Mouse (Mus musculus) limb, embryonic 15.5 days (tissue): ENCODE data around the gene Carmil3. TPM values are rescaled to one million over a fixed set of nuclear protein-coding genes. Genes with fewer than 3 reads are reported as not detected.

Experiments used
- ATAC-seq: fragments of 200-750 bp; cut with Nextera tagmentation; 2 replicates; pipeline ENCODE4 v1.8.0; 2017; ENCODE audit warnings: low read depth, moderate TSS enrichment; ENCODE audit not compliant: insufficient number of reproducible peaks, low FRiP score, low TSS enrichment
- H3K27ac ChIP-seq: fragments of 300-500 bp; sonication (generic); 2 replicates; pipeline ENCODE4 v1.5.1; 2015; ENCODE audit warnings: moderate library complexity, mild to moderate bottlenecking, inconsistent platforms
- H3K27me3 ChIP-seq: fragments of 300-500 bp; sonication (generic); 2 replicates; pipeline ENCODE4 v1.6.1; 2015; ENCODE audit warnings: inconsistent platforms
- H3K36me3 ChIP-seq: fragments of 300-500 bp; sonication (generic); 2 replicates; pipeline ENCODE4 v1.6.1; 2015; ENCODE audit warnings: inconsistent platforms
- H3K4me1 ChIP-seq: fragments of 300-500 bp; sonication (generic); 2 replicates; pipeline ENCODE4 v1.6.1; 2015; ENCODE audit warnings: inconsistent platforms
- H3K4me2 ChIP-seq: fragments of 300-500 bp; sonication (generic); 2 replicates; pipeline ENCODE4 v1.6.1; 2015; ENCODE audit warnings: mild to moderate bottlenecking, inconsistent platforms
- H3K4me3 ChIP-seq: fragments of 300-500 bp; sonication (generic); 2 replicates; pipeline ENCODE4 v1.5.1; 2015; ENCODE audit warnings: mild to moderate bottlenecking, inconsistent platforms
- H3K9ac ChIP-seq: fragments of 300-500 bp; sonication (generic); 2 replicates; pipeline ENCODE4 v1.6.1; 2015; ENCODE audit warnings: inconsistent platforms
- H3K9me3 ChIP-seq: fragments of 300-500 bp; sonication (generic); 2 replicates; pipeline ENCODE4 v1.6.1; 2016; ENCODE audit warnings: inconsistent platforms
- WGBS: fragments of 180-500 bp; shearing (Covaris S2); methylation state at CpG from one replicate; pipeline ENCODE4 v1.1.7; 2015; 5-methylcytosine and 5-hydroxymethylcytosine counted together
- polyA plus RNA-seq: library from polyadenylated mRNA; unstranded; fragments of >200 nt; fragmentation: Nextera tagmentation; extraction: Ambion mirVana; gene quantifications from 2 replicates; pipeline ENCODE4 v1.2.1, GENCODE M21; 2015

Gene Carmil3
- polyA plus RNA-seq, 1 experiment from 2014 or later, result 2.4 TPM

DNA sequence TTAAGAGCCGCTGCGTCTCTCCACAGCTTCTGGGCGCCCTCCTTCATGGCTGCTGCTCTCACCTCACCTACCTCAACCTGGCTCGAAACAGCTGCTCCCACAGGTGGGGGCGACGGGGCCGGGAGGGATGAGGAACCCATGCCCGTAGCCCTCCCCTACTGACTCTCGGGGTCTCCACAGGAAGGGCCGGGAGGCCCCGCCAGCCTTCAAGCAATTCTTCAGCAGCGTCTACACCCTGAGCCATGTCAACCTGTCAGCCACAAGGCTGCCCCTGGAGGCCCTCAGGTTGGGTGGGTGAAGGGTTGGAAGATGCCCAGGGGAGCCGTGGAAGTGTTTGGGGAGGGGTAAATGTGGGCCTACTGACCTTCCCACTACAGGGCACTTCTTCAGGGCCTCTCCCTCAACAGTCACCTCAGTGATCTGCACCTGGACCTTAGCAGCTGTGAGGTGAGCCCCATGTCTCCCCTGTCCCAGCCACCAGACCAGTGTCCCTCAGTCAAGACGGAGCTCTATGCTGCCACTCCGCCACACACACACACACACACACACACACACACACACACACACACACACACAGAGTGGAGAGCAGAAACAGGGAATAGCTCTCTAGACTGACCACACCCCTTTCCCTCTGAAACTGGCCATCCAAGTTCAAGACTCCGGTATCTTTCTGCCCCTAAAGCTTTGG, 6.5 kb downstream of the Carmil3 start:
- 61% methylated on average over 16 of the region's 16 CpGs for WGBS
- H3K9ac ChIP-seq, result no peak overlapping the region
- H3K27ac ChIP-seq, result no peak overlapping the region
- no peak for ATAC-seq
- no peak overlapping the region for H3K4me3 ChIP-seq
- H3K9me3 ChIP-seq, result no peaks in the 10 kb centered on the region
- H3K36me3 ChIP-seq, result no peaks in the 10 kb centered on the region
- H3K4me2 ChIP-seq, result no peak overlapping the region
- H3K4me1 ChIP-seq, result peaks cover 15% of the 10 kb centered on the region
- no peaks in the 10 kb centered on the region for H3K27me3 ChIP-seq

DNA sequence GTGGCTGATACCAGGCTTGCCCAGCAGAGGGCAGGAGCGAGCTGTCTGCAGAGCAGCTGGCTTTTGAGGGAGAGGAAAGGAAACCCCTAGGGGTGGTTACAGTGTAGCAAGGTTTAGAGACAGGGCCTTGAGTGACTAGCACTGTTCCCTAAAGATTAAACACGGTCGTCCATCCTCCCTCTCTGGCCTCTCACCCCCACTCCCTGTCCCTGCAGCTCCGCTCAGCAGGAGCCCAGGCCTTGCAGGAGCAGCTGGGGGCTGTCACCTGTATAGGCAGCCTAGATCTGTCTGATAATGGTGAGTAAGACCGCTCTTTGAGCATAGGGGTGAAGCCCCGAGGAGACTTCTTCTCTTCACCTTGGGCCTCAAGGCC, 7.0 kb downstream of the Carmil3 start:
- WGBS, result 32% methylated on average over 6 of the region's 6 CpGs
- Histone ChIP-seq H3K36me3 (no peaks in the 10 kb centered on the region), H3K4me2 (no peak overlapping the region), H3K27me3 (no peaks in the 10 kb centered on the region), H3K27ac (no peak overlapping the region), H3K4me3 (no peak overlapping the region), H3K9me3 (no peaks in the 10 kb centered on the region), H3K4me1 (peaks cover 10% of the 10 kb centered on the region), H3K9ac (no peak overlapping the region)
- no peak for ATAC-seq

DNA sequence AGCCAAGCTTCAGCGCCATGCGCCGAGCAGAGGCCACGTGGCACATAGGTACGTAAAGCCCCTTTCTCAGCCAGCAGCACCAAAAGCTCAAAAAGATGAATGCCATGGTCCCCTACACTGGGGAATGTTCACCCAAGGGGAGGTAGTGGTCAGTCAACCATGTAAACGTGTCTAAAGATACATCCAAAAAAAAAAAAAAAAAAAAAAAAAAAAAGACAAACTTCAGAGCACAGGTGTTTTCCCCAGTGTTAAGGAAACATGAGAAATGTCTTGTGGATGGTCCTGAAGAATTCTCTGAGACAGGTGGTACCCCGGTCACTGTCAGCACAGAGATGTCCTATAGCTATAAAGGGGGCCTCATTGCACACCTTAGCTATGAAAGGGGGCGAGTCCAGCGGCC, 15.2 kb downstream of the Carmil3 start:
- Histone ChIP-seq H3K9ac (no peak overlapping the region), H3K27me3 (0 out of 2 replicates have a peak, but pooled peaks cover 4% of the 10 kb centered on the region), H3K4me1 (peaks cover 7% of the 10 kb centered on the region), H3K4me2 (no peak overlapping the region), H3K9me3 (no peaks in the 10 kb centered on the region), H3K36me3 (no peaks in the 10 kb centered on the region), H3K27ac (no peak overlapping the region), H3K4me3 (no peak overlapping the region)
- ATAC-seq, result no peak
- 83% methylated on average over 9 of the region's 9 CpGs for WGBS

DNA sequence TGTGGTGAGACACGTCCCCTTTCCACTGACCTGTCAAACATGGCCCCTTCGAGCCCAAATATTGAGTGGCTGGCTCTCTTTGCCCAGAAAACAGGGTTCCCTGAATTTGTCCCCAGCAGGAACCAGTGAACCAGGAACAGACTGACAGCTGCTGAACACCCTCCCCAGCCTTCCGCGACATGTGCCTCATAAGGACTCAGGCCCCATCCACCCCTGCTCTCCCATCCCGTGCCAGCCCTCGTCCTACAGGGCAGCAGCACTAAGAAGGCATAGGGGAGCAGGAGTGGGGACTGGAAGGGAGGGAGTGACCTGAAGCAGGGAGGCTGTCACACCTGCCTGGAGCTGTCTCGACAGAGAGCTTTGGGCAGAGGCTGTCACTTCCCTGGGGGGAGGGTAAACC, 17.4 kb downstream of the Carmil3 start:
- no peaks in the 10 kb centered on the region for H3K9me3 ChIP-seq
- no peak overlapping the region for H3K9ac ChIP-seq
- no peak overlapping the region for H3K4me3 ChIP-seq
- no peak for ATAC-seq
- H3K27ac ChIP-seq, result no peak overlapping the region
- H3K4me1 ChIP-seq, result peaks cover 13% of the 10 kb centered on the region
- no peak overlapping the region for H3K4me2 ChIP-seq
- 48% methylated on average over 7 of the region's 7 CpGs for WGBS
- H3K27me3 ChIP-seq, result peaks cover 17% of the 10 kb centered on the region
- no peaks in the 10 kb centered on the region for H3K36me3 ChIP-seq

DNA sequence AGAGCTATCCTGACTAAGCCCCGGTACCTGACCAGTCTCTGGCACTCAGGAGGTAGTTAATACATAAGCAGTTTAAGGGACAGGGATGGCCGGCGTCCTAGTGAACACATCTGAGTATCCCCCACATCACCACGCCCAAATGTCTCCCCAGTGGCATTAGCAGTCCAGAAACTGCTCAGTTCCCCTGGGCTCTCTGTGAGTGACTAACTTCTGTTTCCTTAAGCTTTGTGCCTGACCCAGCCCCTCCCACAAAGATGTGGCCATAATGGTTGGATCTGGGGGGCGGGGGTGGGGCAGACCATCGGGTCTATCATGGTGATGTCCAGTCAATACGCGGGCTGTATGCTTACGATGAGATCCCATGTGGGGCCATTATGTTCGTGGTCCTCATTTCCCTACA, 19.1 kb downstream of the Carmil3 start:
- 80% methylated on average over 10 of the region's 10 CpGs for WGBS
- ATAC-seq, result no peak

DNA sequence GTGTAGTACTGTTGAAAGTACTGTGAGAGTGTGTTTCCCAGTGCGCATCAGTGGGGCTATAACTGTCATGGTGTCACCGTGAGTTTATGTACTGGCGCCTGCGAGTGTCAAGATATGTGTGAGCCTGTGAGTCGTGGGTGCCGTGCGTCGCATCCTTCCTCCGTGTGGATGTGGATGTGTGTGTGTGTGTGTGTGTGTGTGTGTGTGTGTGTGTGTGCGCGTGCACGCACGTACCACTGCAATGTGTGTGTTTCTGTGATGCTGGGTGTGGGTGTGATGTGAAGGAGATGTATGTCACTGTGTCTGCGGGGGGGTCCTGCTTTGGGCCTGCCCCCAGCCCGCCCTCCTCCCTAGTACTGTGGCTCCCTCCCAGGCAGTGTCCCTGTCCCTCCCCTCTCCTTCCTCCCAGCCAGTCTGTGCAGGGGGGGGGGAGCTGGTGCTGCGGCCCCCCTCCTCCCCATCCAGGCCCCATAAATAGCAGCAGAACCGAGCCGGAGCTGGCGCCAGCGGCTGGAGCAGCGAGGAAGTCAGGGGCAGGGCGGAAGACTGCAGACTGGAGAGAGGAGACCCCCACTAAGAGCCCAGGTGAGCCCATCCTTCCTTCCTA, 19.8 kb downstream of the Carmil3 start, which contains the start of gene Cpne6:
TSS of gene Cpne6 (plus strand) at position 321 of the 607 bp plus-strand sequence.
- Histone ChIP-seq H3K36me3 (no peaks in the 10 kb centered on the region), H3K9ac (0 out of 2 replicates have a peak within 1 kb of the TSS, but pooled peaks have one; percentile 14), H3K4me3 (no peak within 1 kb of the TSS), H3K27ac (no peak within 1 kb of the TSS), H3K4me2 (no peak within 1 kb of the TSS), H3K4me1 (peaks cover 13% of the 10 kb centered on the region), H3K9me3 (no peaks in the 10 kb centered on the region), H3K27me3 (peaks cover 17% of the 10 kb centered on the region)
- no peak for ATAC-seq
- WGBS, result 60% methylated on average over 14 of the region's 22 CpGs

More for the DNA sequence above, 19.1 kb downstream of the Carmil3 start:
- H3K4me2 ChIP-seq, result no peak overlapping the region
- H3K27ac ChIP-seq, result no peak overlapping the region
- H3K9me3 ChIP-seq, result no peaks in the 10 kb centered on the region
- no peak overlapping the region for H3K9ac ChIP-seq
- peaks cover 13% of the 10 kb centered on the region for H3K4me1 ChIP-seq
- H3K36me3 ChIP-seq, result no peaks in the 10 kb centered on the region
- no peak overlapping the region for H3K4me3 ChIP-seq
- peaks cover 17% of the 10 kb centered on the region for H3K27me3 ChIP-seq

DNA sequence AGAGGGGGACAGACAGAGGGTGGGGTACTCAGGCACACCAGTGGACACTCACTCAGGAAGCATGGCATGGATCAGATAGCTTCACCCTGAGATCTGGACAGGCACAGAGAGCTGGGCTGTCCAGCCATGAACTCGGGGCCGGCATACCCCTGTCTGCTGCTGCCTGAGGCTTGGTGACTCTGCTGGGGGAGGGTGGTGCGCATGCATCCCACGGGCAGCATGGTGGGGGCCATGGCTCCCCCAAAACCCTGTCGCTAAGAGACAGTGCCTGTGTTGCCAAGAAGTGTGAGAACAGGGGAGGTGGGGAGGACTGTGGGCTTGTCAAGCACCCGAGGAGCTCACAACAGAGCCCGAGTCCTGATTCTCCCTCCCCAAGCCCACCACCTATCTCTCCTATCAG, 20.6 kb downstream of the Carmil3 start:
- no peak overlapping the region for H3K9ac ChIP-seq
- H3K9me3 ChIP-seq, result no peaks in the 10 kb centered on the region
- H3K4me3 ChIP-seq, result no peak overlapping the region
- H3K36me3 ChIP-seq, result no peaks in the 10 kb centered on the region
- H3K27ac ChIP-seq, result no peak overlapping the region
- 0 out of 2 replicates have a peak, but pooled peaks have one; percentile 35 for ATAC-seq
- no peak overlapping the region for H3K4me2 ChIP-seq
- peaks cover 13% of the 10 kb centered on the region for H3K4me1 ChIP-seq
- 52% methylated on average over 7 of the region's 7 CpGs for WGBS
- H3K27me3 ChIP-seq, result peaks cover 17% of the 10 kb centered on the region

DNA sequence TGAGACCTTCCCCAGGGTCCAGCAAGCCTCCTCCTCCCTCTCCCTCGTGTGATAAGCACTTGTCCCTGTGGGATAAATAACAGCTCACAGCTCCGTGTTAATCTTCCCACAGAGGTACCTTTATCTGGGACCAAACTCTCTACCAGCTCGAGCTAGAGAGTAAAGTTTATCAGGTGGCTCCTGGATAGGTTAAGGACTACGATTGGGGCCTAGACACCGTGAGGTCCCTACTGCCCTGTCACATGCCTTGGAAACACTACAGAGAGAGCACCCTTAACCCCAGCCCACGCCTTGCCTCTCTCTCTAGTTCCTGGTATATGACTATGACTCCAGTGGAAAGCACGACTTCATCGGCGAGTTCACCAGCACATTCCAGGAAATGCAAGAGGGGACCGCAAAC, 23.5 kb downstream of the Carmil3 start:
- H3K36me3 ChIP-seq, result no peaks in the 10 kb centered on the region
- H3K9ac ChIP-seq, result no peak overlapping the region
- 58% methylated on average over 10 of the region's 10 CpGs for WGBS
- peaks cover 10% of the 10 kb centered on the region for H3K4me1 ChIP-seq
- H3K27me3 ChIP-seq, result peaks cover 38% of the 10 kb centered on the region
- H3K4me2 ChIP-seq, result no peak overlapping the region
- H3K4me3 ChIP-seq, result no peak overlapping the region
- H3K9me3 ChIP-seq, result no peaks in the 10 kb centered on the region
- H3K27ac ChIP-seq, result no peak overlapping the region
- ATAC-seq, result no peak

DNA sequence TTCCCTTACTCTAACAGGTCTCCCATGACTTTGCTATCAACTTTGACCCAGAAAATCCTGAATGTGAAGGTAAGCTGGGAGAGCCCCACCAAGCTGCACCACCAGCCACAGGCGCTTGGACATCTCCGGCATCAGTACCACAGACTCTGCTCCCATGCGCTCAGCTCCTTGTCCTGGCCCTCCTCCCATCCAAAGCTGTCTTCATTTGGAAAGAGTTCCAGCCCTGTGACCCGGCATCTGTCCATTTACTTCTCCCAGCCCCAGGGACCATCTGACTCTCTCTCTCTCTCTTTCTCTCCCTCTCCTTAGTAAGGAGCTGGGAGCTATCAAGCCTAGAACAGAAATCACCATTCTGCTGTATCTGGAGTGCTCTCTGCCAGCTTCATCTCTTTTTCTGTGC, 25.4 kb downstream of the Carmil3 start:
- peaks cover 50% of the 10 kb centered on the region for H3K27me3 ChIP-seq
- no peaks in the 10 kb centered on the region for H3K36me3 ChIP-seq
- WGBS, result 83% methylated on average over 4 of the region's 4 CpGs
- no peak overlapping the region for H3K27ac ChIP-seq
- H3K9ac ChIP-seq, result no peak overlapping the region
- no peaks in the 10 kb centered on the region for H3K9me3 ChIP-seq
- H3K4me1 ChIP-seq, result peaks cover 9% of the 10 kb centered on the region
- no peak for ATAC-seq
- no peak overlapping the region for H3K4me3 ChIP-seq
- H3K4me2 ChIP-seq, result no peak overlapping the region

DNA sequence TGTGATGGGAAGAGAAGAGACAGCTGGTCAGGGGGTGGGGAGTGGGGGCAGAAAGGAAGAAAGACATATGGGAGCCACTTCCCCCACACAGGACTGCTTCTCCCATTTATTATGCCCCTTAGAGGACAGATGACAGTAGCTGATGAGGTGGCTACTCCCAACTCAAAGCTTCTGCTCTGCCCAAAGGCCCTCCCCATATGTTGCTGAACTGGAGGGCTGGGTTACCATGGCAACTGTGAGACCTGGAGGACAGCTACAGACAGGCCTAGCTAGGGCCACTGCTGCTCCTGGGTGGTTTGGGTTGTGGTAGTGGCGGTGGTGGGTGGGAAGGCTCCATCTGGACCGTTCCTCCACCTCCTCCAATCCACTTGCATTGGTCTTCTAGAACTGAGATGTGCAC, 28.4 kb downstream of the Carmil3 start:
- Histone ChIP-seq H3K36me3 (no peaks in the 10 kb centered on the region), H3K4me3 (no peak overlapping the region), H3K4me2 (no peak overlapping the region), H3K4me1 (peaks cover 9% of the 10 kb centered on the region), H3K9me3 (no peaks in the 10 kb centered on the region), H3K27ac (no peak overlapping the region), H3K9ac (no peak overlapping the region), H3K27me3 (peaks cover 62% of the 10 kb centered on the region)
- WGBS, result 34% methylated on average over 2 of the region's 2 CpGs
- no peak for ATAC-seq

DNA sequence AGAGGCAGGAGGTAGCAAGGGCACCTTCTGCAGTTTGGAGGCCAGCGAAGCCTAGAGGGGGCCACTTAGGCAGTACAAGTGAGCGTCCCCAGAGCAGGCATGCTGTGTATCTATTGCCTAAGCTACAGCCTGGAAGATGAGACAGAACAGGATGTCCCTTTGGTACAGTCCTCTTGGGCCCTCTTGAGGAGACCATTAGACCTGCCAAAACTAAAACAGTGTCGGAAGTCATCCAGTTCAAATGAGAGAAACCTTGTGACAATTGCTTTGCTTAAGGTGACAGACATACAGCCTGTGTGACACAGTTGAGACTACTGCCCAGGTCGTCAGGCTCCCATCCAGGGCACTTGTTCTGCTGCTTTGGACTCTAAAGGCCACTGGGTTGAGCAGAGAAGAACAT, 29.2 kb downstream of the Carmil3 start:
- H3K27ac ChIP-seq, result no peak overlapping the region
- H3K4me2 ChIP-seq, result no peak overlapping the region
- no peak overlapping the region for H3K9ac ChIP-seq
- H3K27me3 ChIP-seq, result peaks cover 65% of the 10 kb centered on the region
- ATAC-seq, result no peak
- H3K4me1 ChIP-seq, result peaks cover 9% of the 10 kb centered on the region
- no peaks in the 10 kb centered on the region for H3K36me3 ChIP-seq
- no peaks in the 10 kb centered on the region for H3K9me3 ChIP-seq
- no peak overlapping the region for H3K4me3 ChIP-seq
- WGBS, result 67% methylated on average over 4 of the region's 4 CpGs

DNA sequence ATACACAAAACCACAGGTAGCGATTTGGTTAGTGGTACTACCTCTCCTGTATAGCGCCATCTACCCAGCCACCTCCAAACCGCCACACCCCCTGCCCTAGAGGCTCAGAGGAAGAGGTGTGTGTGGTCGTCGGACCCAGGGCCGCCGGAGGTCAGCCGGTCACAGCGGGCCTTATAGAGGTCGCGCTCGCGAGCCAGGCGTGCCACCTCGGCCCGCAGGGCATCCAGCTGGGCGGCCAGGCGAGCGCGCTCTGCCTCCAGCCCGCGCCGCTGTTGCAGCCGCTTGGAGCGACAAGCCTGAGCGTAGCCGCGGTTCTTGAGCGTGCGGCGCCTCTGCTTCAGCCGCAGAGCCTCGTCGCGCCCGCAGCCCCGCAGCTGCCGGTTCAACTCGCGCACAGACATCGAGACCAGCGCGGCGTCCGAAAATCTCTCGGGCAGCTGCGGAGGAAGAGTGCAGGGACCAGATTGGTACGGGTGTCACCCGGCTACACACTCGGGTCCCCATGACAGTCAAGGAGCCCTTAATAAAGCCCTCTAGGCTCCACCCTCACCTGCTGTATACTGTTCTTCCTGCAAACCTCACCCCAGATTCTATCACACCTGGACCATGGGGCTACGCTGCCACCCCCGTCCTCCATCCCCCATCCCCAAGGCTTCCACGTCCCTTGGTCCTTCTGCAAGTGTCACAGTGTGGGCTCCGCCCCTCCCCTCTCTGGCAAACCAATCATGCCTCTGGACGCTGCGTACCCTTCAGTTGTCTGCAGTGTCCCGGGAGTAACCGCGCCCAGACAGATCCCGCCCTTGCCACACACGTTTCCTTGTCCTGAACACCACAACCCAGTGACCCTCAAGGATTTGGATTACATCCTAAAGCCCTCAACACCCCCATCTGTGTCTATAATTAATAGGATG, 30.3 kb downstream of the Carmil3 start:
- Histone ChIP-seq H3K9ac (peak overlapping the region; percentile 33; the same call in 1 of the 2 replicates), H3K27ac (no peak overlapping the region), H3K9me3 (no peaks in the 10 kb centered on the region), H3K27me3 (peaks cover 65% of the 10 kb centered on the region), H3K4me2 (peak overlapping the region; percentile 86), H3K4me3 (peak overlapping the region; percentile 46), H3K36me3 (no peaks in the 10 kb centered on the region), H3K4me1 (peaks cover 9% of the 10 kb centered on the region)
- WGBS, result under 1% methylated on average over 61 of the region's 61 CpGs
- no peak for ATAC-seq
